Mouse (Mus musculus): ENCODE measurements at regions not wholly inside any gene's neighbourhood (a gene's known extent, or its start where the extent isn't known, plus 50 kb on each side); places are given as distances from the start of the nearest gene placed in this dataset.
"Not testable (repeated sequence)": the region's sequence is repeated elsewhere in the genome, so short reads cannot be mapped to it uniquely, and the experiment has no call there.

DNA sequence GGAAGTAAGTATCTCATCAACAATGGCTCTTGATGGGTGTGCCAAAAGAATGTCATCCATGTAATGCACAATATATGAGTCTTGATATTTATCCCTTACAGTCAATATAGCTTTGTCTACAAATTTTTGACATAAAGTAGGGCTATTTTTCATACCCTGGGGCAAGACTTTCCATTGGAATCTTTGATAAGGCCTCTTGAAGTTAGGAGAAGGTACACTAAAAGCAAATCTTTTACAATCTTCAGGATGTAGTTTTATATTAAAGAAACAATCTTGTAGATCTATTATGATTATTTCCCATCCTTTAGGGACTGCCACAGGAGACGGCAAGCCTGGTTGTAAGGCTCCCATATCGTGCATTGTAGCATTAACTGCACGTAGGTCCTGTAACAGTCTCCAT, 1038.8 kb upstream of the Sel1l start:
- no peak for DNase-seq (ENCODE audit: low spot score in 2 of 2)

GRCm38 (mm10) chr12:92886394-92887075, 1037.6 kb upstream of the Sel1l start:
- DNase-seq (ENCODE audit: low spot score in 2 of 2), result not testable (repeated sequence)

DNA sequence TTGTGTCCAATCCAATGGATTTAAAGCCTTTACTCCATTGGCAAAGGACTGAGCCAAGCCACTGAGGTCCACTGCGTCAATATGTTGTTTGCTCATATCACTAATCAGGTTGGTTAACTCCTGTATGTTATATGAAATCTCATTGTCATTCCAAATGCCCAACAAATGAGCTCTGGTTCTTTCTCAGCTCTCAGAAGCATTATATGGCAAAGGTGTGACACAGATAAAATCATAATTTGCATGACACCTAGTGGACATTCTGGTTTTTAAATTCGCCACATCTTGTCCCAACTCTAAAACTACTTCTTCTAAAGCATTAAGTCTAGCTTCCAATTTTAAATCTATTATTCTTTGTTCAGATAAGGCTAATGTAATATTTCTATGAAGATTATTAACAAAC, 1035.1 kb upstream of the Sel1l start:
- DNase-seq (ENCODE audit: low spot score in 2 of 2), result not testable (repeated sequence)

DNA sequence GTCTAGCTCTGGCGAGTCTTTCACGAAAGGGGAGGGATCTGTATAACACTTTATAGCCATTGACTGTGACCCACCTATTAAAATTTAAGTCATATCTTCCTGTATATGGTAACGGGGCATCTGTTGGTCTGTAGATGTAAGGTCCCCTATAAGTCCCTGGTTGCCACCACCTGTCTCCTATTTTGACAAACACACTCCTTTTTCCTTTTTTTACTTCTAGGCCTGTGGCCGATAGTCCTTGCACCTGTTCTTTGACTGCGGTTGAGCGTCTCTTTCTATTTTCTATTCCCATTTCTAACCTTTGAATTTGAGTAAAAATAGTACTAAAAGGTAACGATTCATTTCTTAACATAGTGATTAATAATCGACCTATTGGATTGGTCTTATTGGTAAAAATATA, 1034.1 kb upstream of the Sel1l start:
- DNase-seq (ENCODE audit: low spot score in 2 of 2), result not testable (repeated sequence)

GRCm38 (mm10) chr12:92882540-92882939, 1033.6 kb upstream of the Sel1l start:
- not testable (repeated sequence) for DNase-seq (ENCODE audit: low spot score in 2 of 2)

DNA sequence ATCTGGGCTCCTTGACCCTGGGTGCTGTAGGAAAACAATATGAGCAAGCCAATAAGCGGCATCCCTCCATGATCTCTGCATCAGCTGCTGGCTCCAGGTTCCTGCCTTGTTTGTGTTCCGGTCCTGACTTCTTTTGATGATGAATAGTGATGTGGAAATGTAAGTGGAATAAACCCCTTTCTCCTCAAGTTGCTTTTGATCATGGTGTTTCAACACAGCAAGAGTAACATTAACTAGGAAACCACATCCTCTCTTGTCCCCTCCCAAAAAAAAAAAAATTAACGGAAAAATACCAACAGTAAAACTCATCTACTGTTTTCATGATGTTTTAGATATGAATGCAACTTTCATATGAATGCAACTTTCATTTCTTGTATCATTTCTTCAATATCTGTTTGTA, 1024.6 kb upstream of the Sel1l start:
- DNase-seq (ENCODE audit: low spot score in 2 of 2), result no peak

- DNase-seq (ENCODE audit: low spot score in 2 of 2), result no peak
Measured at GRCm38 (mm10) chr12:92869336-92869735, 1020.4 kb upstream of the Sel1l start.

DNA sequence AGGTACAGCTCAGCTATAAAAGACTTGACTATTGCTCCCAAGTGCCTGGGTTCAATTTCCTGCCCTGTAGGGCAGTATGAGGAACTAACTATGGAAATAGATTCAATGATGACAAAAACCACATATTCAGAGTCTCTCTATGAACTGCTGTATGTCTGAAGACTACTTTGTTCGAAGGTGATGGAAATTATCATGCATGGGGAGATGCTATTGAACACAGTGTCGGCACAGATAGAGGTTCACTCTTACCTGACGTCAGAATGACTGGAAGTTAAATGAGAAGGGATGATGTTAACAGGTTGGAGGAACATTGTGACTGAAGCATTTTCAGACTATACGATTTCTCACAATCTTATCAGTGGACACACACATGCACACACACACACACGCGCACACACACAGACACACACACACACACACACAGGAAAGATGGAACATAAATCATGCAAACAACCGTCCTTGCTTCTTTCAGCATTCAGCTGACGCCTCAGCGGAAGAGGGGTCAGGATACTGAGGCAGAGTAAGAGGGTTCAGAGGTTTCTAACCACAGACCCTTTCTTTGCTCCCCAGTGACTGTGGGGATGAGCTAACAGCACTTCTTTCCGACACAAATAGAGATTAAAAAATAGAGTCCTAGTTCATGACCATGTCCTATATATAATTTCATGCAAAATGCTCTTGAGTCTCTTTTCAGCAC, 974.3 kb upstream of the Sel1l start:
- DNase-seq (ENCODE audit: low spot score in 2 of 2), result no peak

GRCm38 (mm10) chr12:92818610-92819009, 969.7 kb upstream of the Sel1l start:
- no peak for DNase-seq (ENCODE audit: low spot score in 2 of 2)

DNA sequence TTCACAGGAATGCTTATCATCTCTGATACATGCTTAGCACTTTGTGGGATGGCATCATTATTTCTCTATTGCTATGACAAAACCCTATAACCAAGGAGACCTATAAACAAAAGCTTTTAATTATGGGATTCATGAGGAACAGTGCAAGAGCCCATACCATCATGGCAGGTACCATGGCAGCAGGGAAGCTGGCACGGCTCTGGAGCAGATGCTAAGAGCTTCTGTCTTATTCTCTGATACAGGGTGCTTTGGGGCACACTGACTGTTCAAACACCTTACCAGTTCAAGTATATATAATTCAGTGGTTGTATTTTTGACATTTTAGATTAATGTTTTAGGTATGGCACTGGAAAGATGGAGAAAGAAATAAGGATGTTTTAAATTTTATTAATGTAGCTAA, 952.2 kb upstream of the Sel1l start:
- peak in 1 of 2 experiments; percentile 5 for DNase-seq (ENCODE audit: low spot score in 2 of 2)

DNA sequence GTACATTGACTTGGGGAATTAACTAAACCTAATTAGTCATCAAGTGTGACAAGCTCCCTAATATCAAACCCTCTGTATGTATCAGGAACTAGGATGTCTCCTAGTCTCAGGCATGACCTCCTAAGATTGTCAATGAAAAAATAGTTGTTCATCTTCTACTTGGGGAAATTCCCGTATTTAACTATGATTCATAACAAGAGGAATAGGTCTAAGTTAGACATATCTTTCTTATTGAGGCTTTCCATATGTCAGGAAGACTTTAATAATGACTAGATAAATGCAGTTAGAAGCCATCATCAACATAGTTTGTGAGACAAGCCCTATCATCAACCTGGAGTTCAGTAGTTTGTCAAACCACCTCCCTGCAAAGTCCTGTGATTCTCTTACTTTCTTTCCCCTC, 934.4 kb upstream of the Sel1l start:
- DNase-seq (ENCODE audit: low spot score in 2 of 2), result no peak

- no peak for DNase-seq (ENCODE audit: low spot score in 2 of 2)
Measured at GRCm38 (mm10) chr12:92779695-92780292, 930.8 kb upstream of the Sel1l start.

DNA sequence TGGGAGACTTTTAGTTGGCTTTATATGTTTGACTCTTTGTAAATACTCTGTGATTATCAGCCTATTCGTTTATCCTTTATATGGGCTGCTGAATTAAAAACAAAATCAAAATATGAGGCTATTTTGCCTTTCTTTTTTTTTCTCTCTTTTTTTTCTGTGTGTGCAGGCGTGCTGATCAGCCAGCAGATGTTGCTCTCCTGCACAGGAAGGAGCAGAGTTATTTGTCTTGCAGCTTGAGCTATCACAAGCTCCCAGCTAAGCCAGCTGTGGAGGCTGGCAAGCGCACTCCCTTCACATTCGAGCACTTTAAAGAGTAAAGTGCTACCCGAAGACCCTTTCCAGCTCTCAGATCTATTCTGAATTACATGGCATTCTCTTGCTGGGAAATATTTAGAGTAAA, 926.7 kb upstream of the Sel1l start:
- DNase-seq (ENCODE audit: low spot score in 2 of 2), result no peak

- no peak for DNase-seq (ENCODE audit: low spot score in 2 of 2)
Measured at GRCm38 (mm10) chr12:92748576-92748975, 899.6 kb upstream of the Sel1l start.

GRCm38 (mm10) chr12:92740818-92741217, 891.9 kb upstream of the Sel1l start:
- no peak for DNase-seq (ENCODE audit: low spot score in 2 of 2)

DNA sequence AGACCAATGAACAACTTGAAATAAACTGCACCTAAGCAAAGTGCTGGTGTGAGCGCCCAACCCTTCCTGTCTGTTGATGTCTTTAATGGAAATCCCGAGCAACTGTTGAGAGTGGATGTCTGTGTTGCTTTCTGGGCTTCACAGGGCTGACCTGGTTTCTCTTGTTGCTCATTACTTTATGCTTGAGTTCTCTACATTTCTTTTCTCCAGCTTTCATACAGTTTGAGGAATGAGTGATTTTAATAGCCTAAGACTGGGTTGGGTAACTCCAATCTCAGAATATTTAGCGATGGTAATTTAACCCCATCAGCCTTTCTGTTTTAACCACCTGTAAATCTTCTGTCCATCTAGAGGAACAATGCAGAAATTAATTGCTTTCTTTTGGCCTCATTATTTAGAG, 890.2 kb upstream of the Sel1l start:
- no peak for DNase-seq (ENCODE audit: low spot score in 2 of 2)

GRCm38 (mm10) chr12:92737623-92738370, 888.8 kb upstream of the Sel1l start:
- peak; percentile 20 to 38 for DNase-seq (ENCODE audit: low spot score in 2 of 2)

DNA sequence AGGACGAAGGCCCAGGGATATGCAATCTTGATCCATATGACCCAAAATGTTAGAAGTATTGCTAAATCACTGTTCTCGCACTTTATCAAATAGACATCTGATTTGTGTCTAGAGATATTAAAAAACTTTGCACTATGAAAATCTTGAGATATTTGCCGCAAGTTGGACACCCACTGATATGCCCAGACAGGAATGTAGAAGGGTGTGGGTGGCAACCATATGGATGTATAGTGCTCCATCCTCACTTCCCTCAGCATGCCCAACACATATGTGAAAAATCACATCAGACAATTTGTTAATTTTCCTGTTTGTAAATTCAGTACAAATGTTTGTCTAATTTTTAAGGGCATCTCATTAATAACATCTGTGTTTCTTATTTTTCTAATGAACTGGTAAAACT, 874.1 kb upstream of the Sel1l start:
- no peak for DNase-seq (ENCODE audit: low spot score in 2 of 2)

DNA sequence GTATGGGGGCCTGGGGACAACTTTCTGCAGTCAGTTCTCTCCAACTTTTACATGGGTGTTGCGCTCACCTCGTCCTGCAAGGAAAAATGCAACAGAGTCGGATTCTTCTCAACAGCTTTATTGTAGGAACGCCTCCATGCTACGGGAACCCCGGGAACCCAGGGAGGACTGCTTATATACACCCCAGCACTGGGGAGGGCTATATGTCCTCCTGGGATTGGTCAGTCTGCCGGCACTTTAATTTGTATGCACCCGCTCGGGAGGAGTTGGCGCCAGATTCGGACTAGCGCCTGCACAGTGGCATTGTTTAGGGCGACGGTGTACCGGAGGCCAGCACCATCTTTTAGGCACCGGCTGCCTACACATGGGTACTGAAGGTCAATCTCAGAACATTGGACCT, 864.5 kb upstream of the Sel1l start:
- DNase-seq (ENCODE audit: low spot score in 2 of 2), result no peak

DNA sequence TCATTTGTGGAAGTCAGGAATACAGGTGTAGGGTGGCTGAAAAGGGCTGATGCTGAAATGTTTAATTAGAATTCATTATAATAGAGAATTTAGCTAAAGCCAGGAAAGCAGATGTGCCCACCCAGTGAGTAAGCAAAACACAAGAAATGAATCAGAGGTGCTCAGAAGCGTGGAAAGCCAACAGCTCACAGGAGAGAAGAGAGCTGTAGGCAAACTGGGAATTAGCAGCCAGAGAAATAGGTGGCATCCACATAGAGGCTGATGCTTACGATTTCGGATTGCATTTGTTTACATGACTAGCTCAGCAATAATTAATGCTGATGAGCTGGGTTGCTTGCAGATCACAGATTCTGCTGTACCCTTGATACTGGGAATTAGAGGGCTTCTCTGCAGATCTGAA, 859.5 kb upstream of the Sel1l start:
- no peak for DNase-seq (ENCODE audit: low spot score in 2 of 2)

- no peak for DNase-seq (ENCODE audit: low spot score in 2 of 2)
Measured at GRCm38 (mm10) chr12:92703731-92704130, 854.8 kb upstream of the Sel1l start.

GRCm38 (mm10) chr12:92692956-92693355, 844.0 kb upstream of the Sel1l start:
- DNase-seq (ENCODE audit: low spot score in 2 of 2), result no peak

Measured in layer of hippocampus, postnatal 10 days (tissue).